Mouse (Mus musculus) megakaryocyte, embryonic 14.5 days (primary cell): Measurements from ENCODE around the gene Cabp1. TPM values are rescaled to one million over a fixed set of nuclear protein-coding genes. Genes with fewer than 3 reads are reported as not detected.

Experiments
- H3K27me3 ChIP-seq: replicated peaks from 2 replicates; pipeline ENCODE3; 2012; ENCODE audit warnings: inconsistent platforms
- H3K36me3 ChIP-seq: replicated peaks from 2 replicates; pipeline ENCODE3; 2012; ENCODE audit warnings: low read length, inconsistent platforms, mixed read lengths
- H3K4me1 ChIP-seq: 2 replicates; pipeline ENCODE4 v1.6.1; 2012; ENCODE audit warnings: inconsistent platforms
- H3K4me3 ChIP-seq: replicated peaks from 2 replicates; pipeline ENCODE3; 2012; ENCODE audit warnings: moderate library complexity, mild to moderate bottlenecking, inconsistent platforms
- H3K9me3 ChIP-seq: 2 replicates; pipeline ENCODE4 v1.6.1; 2012; ENCODE audit warnings: inconsistent platforms
- FLI1 ChIP-seq: IDR thresholded peaks from 2 replicates; pipeline ENCODE4 v1.6.1; 2012; ENCODE audit warnings: low read length, inconsistent platforms, mixed read lengths
- GATA1 ChIP-seq: IDR thresholded peaks from 3 replicates; pipeline ENCODE4 v1.6.1; 2012; ENCODE audit warnings: mixed read lengths, low read length, inconsistent platforms, borderline replicate concordance
- polyA plus RNA-seq: library from polyadenylated mRNA; stranded (reverse); fragments of >175 nt; gene quantifications from 2 replicates; pipeline ENCODE4 v1.2.3, GENCODE M21; 2012; ENCODE audit warnings: low replicate concordance; ENCODE audit not compliant: insufficient read depth

The Cabp1 gene
- polyA plus RNA-seq = 1.7 TPM in 1 of 2 replicates, not detected in the other

- Histone ChIP-seq H3K9me3 (0 out of 2 replicates have a peak, but pooled peaks cover 7% of the 10 kb centered on the region), H3K27me3 (peaks cover 95% of the 10 kb centered on the region), H3K4me3 (peak within 1 kb of the TSS; percentile 85), H3K36me3 (no peaks in the 10 kb centered on the region), H3K4me1 (peaks cover 35% of the 10 kb centered on the region)
- TF ChIP-seq FLI1 (no peak), GATA1 (no peak)
Observed at GRCm38 (mm10) chr5:115193669-115194625, at the start of gene Cabp1. Gene Cabp1, minus strand, starts transcription at chr5:115194381.

GRCm38 (mm10) chr5:115240191-115240590, 46.0 kb upstream of the Cabp1 start:
- no peak for TF ChIP-seq FLI1
- Histone ChIP-seq H3K36me3 (peaks cover 57% of the 10 kb centered on the region), H3K27me3 (peaks cover 3% of the 10 kb centered on the region), H3K4me1 (peaks cover 31% of the 10 kb centered on the region), H3K4me3 (peak overlapping the region; percentile 15), H3K9me3 (no peaks in the 10 kb centered on the region)

GRCm38 (mm10) chr5:115238729-115239195, 44.6 kb upstream of the Cabp1 start:
- Histone ChIP-seq H3K4me3 (peak overlapping the region; percentile 99), H3K27me3 (peaks cover 14% of the 10 kb centered on the region), H3K4me1 (peaks cover 33% of the 10 kb centered on the region), H3K36me3 (peaks cover 43% of the 10 kb centered on the region), H3K9me3 (no peaks in the 10 kb centered on the region)
- TF ChIP-seq FLI1 = no peak
- TF ChIP-seq GATA1 = no peak

- no peak for TF ChIP-seq GATA1
- TF ChIP-seq FLI1 = no peak
- peaks cover 33% of the 10 kb centered on the region for H3K4me1 ChIP-seq
- H3K27me3 ChIP-seq = peaks cover 19% of the 10 kb centered on the region
- 0 out of 2 replicates have a peak, but pooled peaks cover 4% of the 10 kb centered on the region for H3K9me3 ChIP-seq
- peak overlapping the region; percentile 99 for H3K4me3 ChIP-seq
- peaks cover 36% of the 10 kb centered on the region for H3K36me3 ChIP-seq
Observed at GRCm38 (mm10) chr5:115237803-115238728, 43.9 kb upstream of the Cabp1 start.

GRCm38 (mm10) chr5:115235786-115236263, 41.6 kb upstream of the Cabp1 start, which contains the start of gene Pop5:
Gene Pop5, plus strand, starts transcription at chr5:115235836.
- Histone ChIP-seq H3K4me1 (peaks cover 47% of the 10 kb centered on the region), H3K9me3 (0 out of 2 replicates have a peak, but pooled peaks cover 4% of the 10 kb centered on the region), H3K36me3 (peaks cover 13% of the 10 kb centered on the region), H3K4me3 (peak within 1 kb of the TSS; percentile 94), H3K27me3 (peaks cover 39% of the 10 kb centered on the region)
- TF ChIP-seq FLI1 (no peak), GATA1 (no peak)

- H3K36me3 ChIP-seq = peaks cover 9% of the 10 kb centered on the region
- TF ChIP-seq FLI1 = no peak
- peaks cover 49% of the 10 kb centered on the region for H3K4me1 ChIP-seq
- H3K4me3 ChIP-seq = peak overlapping the region; percentile 94
- H3K9me3 ChIP-seq = 0 out of 2 replicates have a peak, but pooled peaks cover 4% of the 10 kb centered on the region
- peaks cover 40% of the 10 kb centered on the region for H3K27me3 ChIP-seq
Observed at GRCm38 (mm10) chr5:115235323-115235771, 41.2 kb upstream of the Cabp1 start.

- H3K4me3 ChIP-seq = no peak overlapping the region
- 0 out of 2 replicates have a peak, but pooled peaks cover 4% of the 10 kb centered on the region for H3K9me3 ChIP-seq
- H3K4me1 ChIP-seq = peaks cover 49% of the 10 kb centered on the region
- peaks cover 44% of the 10 kb centered on the region for H3K27me3 ChIP-seq
- H3K36me3 ChIP-seq = peaks cover under 1% of the 10 kb centered on the region
- no peak for TF ChIP-seq GATA1
- no peak for TF ChIP-seq FLI1
Observed at GRCm38 (mm10) chr5:115234519-115234918, 40.3 kb upstream of the Cabp1 start.

GRCm38 (mm10) chr5:115233031-115233780, 39.0 kb upstream of the Cabp1 start:
- Histone ChIP-seq H3K36me3 (no peaks in the 10 kb centered on the region), H3K4me1 (peaks cover 38% of the 10 kb centered on the region), H3K9me3 (0 out of 2 replicates have a peak, but pooled peaks cover 4% of the 10 kb centered on the region), H3K4me3 (no peak overlapping the region), H3K27me3 (peaks cover 49% of the 10 kb centered on the region)
- no peak for TF ChIP-seq GATA1
- TF ChIP-seq FLI1 = no peak
